Mouse (Mus musculus) kidney, embryonic 14.5 days (tissue): ENCODE measurements at regions not wholly inside any gene's neighbourhood (a gene's known extent, or its start where the extent isn't known, plus 50 kb on each side); places are given as distances from the start of the nearest gene placed in this dataset.
A peak's percentile ranks its signal among the peaks of the same experiment; 100 is the strongest.

Experiments used
- ATAC-seq: fragments of 200-750 bp; cut with Nextera tagmentation; 2 replicates; pipeline ENCODE4 v1.8.0; 2017; ENCODE audit warnings: moderate number of reproducible peaks, mild to moderate bottlenecking, moderate TSS enrichment, moderate library complexity; ENCODE audit not compliant: low FRiP score, low TSS enrichment
- H3K27ac ChIP-seq: fragments of 300-500 bp; sonication (generic); 2 replicates; pipeline ENCODE4 v1.5.1; 2014; ENCODE audit warnings: low read depth, mild to moderate bottlenecking, low read length, moderate library complexity, mixed read lengths
- H3K27me3 ChIP-seq: fragments of 300-500 bp; sonication (generic); 2 replicates; pipeline ENCODE4 v1.6.1; 2014; ENCODE audit warnings: mild to moderate bottlenecking, low read length; ENCODE audit not compliant: control insufficient read depth, insufficient read depth
- H3K36me3 ChIP-seq: fragments of 300-500 bp; sonication (generic); 2 replicates; pipeline ENCODE4 v1.6.1; 2014; ENCODE audit warnings: low read length, mixed read lengths; ENCODE audit not compliant: control insufficient read depth, insufficient read depth
- H3K4me1 ChIP-seq: fragments of 300-500 bp; sonication (generic); 2 replicates; pipeline ENCODE4 v1.6.1; 2014; ENCODE audit warnings: low read length, mixed read lengths; ENCODE audit not compliant: control insufficient read depth, insufficient read depth
- H3K4me2 ChIP-seq: fragments of 300-500 bp; sonication (generic); replicated peaks from 2 replicates; pipeline ENCODE4 v1.6.1; 2014; ENCODE audit warnings: low read depth, mild to moderate bottlenecking, low read length
- H3K4me3 ChIP-seq: fragments of 300-500 bp; sonication (generic); 2 replicates; pipeline ENCODE4 v1.5.1; 2014; ENCODE audit warnings: mild to moderate bottlenecking, low read length
- H3K9ac ChIP-seq: fragments of 300-500 bp; sonication (generic); 2 replicates; pipeline ENCODE4 v1.6.1; 2014; ENCODE audit warnings: low read depth, mild to moderate bottlenecking, low read length, moderate library complexity
- H3K9me3 ChIP-seq: fragments of 300-500 bp; sonication (generic); 2 replicates; pipeline ENCODE4 v1.6.1; 2016; ENCODE audit warnings: low read length; ENCODE audit not compliant: control insufficient read depth
- WGBS: fragments of 180-500 bp; shearing (Covaris S2); extraction: QIAGEN DNeasy Blood & Tissue Kit; methylation state at CpG from one replicate; pipeline ENCODE4 v1.1.7; 2014; 5-methylcytosine and 5-hydroxymethylcytosine counted together

DNA sequence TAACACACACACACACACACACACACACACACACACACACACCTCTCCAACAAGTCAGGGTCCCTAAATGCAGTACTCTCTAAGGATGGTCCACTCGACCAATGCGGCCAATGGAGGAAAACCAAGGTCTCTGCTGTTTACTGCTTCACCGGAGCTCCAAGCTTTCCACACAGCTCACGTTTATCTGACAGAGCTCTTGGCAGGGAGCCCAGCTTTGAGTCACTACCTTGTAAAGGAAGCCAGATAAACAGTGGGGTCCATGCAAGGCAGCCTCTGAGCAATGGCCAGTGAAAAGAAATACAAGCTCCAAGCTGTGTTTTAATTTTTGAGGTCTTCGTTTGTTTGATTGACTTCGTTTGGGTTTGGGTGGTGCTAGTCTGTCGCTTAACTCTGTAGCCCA lies 264.9 kb upstream of the Prok2 start:
- Histone ChIP-seq H3K27ac (peak overlapping the region; percentile 24; the same call in 1 of the 2 replicates), H3K36me3 (no peaks in the 10 kb centered on the region), H3K4me2 (no peak overlapping the region), H3K9ac (no peak overlapping the region), H3K4me1 (peaks cover 5% of the 10 kb centered on the region), H3K27me3 (no peaks in the 10 kb centered on the region; the same call in none of the 2 replicates), H3K4me3 (no peak overlapping the region), H3K9me3 (no peaks in the 10 kb centered on the region)
- 35% methylated on average over 7 of the region's 7 CpGs for WGBS
- peak; percentile 81 for ATAC-seq

- 0 out of 2 replicates have a peak overlapping the region, but pooled peaks have one; percentile 24 for H3K27ac ChIP-seq
- WGBS, result 46% methylated on average over 6 of the region's 6 CpGs
- H3K4me1 ChIP-seq, result peaks cover 5% of the 10 kb centered on the region
Observed at GRCm38 (mm10) chr6:99990604-99991003, 264.4 kb upstream of the Prok2 start.

DNA sequence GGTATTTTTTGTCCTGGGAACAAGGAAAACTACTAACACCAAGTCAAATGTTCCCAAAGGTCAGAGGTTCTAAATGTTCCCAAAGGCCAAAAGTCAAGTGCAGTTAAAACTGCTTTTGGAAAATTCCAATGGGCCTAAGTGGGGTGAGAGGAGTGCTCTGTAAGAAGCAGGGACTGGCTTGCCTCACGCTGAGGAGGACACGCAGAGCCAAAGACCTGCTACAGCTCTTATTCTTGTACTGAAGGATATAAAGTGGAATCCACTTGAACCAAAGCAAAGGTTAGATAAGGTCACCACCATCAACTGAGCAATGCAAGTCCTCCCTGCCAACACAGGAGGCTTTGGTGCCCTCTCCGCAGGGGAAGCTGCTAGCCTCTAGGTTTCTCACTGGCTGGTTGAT lies 260.3 kb upstream of the Prok2 start:
- 87% methylated on average over 3 of the region's 3 CpGs for WGBS

More at GRCm38 (mm10) chr6:99990604-99991003, 264.4 kb upstream of the Prok2 start:
- peaks cover under 1% of the 10 kb centered on the region for H3K27me3 ChIP-seq
- no peak for ATAC-seq
- no peak overlapping the region for H3K4me2 ChIP-seq
- H3K4me3 ChIP-seq, result no peak overlapping the region
- H3K36me3 ChIP-seq, result no peaks in the 10 kb centered on the region
- no peaks in the 10 kb centered on the region for H3K9me3 ChIP-seq
- H3K9ac ChIP-seq, result no peak overlapping the region

DNA sequence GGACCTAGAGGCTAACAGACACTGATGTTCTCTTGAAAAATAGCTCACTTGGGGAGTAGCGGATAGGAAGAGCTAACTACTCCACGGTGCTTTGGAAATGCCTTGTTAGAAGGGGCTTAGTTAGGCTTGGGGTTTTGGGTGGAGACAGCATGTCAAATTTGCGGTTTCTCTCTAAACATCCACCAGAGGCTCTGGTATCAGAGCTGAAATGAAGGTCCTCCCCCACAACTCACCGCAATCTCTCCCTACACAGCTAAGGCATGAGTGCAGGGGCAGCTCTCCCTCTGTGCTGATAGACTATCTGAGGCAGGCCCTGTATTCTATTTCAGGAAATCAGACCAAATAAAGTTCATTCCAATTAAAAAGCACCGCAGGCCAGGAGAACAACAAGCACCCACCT lies 259.1 kb upstream of the Prok2 start:
- no peaks in the 10 kb centered on the region for H3K9me3 ChIP-seq
- no peaks in the 10 kb centered on the region; the same call in 1 of the 2 replicates for H3K4me1 ChIP-seq
- H3K27ac ChIP-seq, result no peak overlapping the region
- no peak overlapping the region for H3K4me2 ChIP-seq
- no peak overlapping the region for H3K9ac ChIP-seq
- H3K36me3 ChIP-seq, result no peaks in the 10 kb centered on the region
- ATAC-seq, result no peak
- 35% methylated on average over 5 of the region's 5 CpGs for WGBS
- no peak overlapping the region for H3K4me3 ChIP-seq
- H3K27me3 ChIP-seq, result peaks cover 4% of the 10 kb centered on the region

More for the DNA sequence above, 260.3 kb upstream of the Prok2 start:
- Histone ChIP-seq H3K27me3 (peaks cover 4% of the 10 kb centered on the region), H3K4me2 (no peak overlapping the region), H3K9ac (no peak overlapping the region), H3K36me3 (no peaks in the 10 kb centered on the region), H3K4me3 (no peak overlapping the region), H3K9me3 (no peaks in the 10 kb centered on the region), H3K4me1 (peaks cover 4% of the 10 kb centered on the region), H3K27ac (no peak overlapping the region)
- ATAC-seq, result no peak

- WGBS, result 34% methylated on average over 10 of the region's 10 CpGs
Observed at GRCm38 (mm10) chr6:99984856-99985224, 258.6 kb upstream of the Prok2 start.

DNA sequence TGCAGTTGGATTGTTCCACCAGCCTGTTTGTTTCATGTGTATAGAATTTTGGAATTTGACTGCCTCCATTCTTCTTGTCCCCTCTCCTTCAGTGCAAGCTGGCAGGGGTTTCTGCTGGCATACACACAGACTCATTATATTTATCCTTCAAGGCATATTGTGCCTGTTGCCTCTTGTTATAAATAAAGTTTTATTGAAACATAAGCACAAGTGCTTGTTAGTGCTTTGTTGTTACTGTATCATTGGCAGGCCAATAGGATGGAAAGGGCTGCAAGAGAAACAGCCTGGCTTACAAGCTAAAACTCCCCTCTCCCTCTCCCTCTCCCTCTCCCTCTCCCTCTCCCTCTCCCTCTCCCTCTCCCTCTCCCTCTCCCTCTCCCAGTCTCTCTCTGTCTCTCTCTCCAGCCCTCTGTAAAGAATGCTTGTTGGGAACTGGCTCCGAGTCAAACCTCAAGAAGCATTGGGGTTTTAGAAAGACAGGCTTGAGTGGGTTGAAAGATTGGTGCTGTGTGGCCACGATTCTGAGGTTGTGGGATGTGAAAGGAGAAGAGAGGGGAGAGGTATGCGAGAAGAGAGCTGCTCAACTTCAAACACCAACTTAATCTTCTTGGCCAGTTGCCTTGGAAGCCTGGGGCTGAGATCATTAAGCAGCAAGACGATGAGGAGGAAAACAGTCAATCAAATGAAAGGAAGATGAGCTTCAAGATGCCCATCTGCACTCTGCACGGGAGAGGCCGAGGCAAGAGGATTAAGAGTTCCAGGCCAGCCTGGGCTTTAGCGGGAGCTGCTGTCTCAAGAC lies 258.1 kb upstream of the Prok2 start:
- no peaks in the 10 kb centered on the region for H3K9me3 ChIP-seq
- H3K27ac ChIP-seq, result no peak overlapping the region
- H3K27me3 ChIP-seq, result peaks cover 4% of the 10 kb centered on the region
- no peak overlapping the region for H3K4me3 ChIP-seq
- H3K9ac ChIP-seq, result no peak overlapping the region
- H3K4me2 ChIP-seq, result no peak overlapping the region
- ATAC-seq, result no peak
- H3K4me1 ChIP-seq, result no peaks in the 10 kb centered on the region; the same call in 1 of the 2 replicates
- H3K36me3 ChIP-seq, result no peaks in the 10 kb centered on the region
- 19% methylated on average over 7 of the region's 7 CpGs for WGBS

More at GRCm38 (mm10) chr6:99984856-99985224, 258.6 kb upstream of the Prok2 start:
- Histone ChIP-seq H3K4me1 (no peaks in the 10 kb centered on the region; the same call in 1 of the 2 replicates), H3K4me3 (no peak overlapping the region), H3K27me3 (peaks cover 4% of the 10 kb centered on the region), H3K27ac (no peak overlapping the region), H3K9ac (no peak overlapping the region), H3K9me3 (no peaks in the 10 kb centered on the region), H3K4me2 (no peak overlapping the region), H3K36me3 (no peaks in the 10 kb centered on the region)
- no peak for ATAC-seq

DNA sequence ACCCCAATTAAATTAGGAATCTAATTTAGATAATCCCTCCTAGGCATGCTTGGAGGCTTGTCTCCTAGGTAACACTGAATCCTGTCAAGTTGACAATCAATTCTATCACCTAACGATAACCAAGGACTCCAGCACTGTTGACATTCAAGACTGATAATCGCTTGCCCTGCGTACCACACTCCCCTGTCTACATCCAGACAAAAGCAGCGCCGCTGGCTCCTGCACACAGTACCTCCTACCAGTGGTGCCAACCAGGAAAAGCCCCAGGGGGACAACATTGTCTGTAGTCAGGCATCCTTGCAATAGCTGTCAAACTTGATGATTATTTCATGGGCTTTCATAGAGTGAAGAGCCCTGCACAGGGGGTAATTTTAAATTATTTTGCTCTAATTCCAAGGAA lies 253.4 kb upstream of the Prok2 start:
- H3K27me3 ChIP-seq, result no peaks in the 10 kb centered on the region
- WGBS, result 73% methylated on average over 5 of the region's 5 CpGs
- no peak overlapping the region for H3K4me3 ChIP-seq
- no peaks in the 10 kb centered on the region for H3K9me3 ChIP-seq
- no peak overlapping the region for H3K9ac ChIP-seq
- H3K36me3 ChIP-seq, result no peaks in the 10 kb centered on the region
- no peaks in the 10 kb centered on the region for H3K4me1 ChIP-seq
- no peak overlapping the region for H3K4me2 ChIP-seq
- no peak for ATAC-seq
- H3K27ac ChIP-seq, result no peak overlapping the region

GRCm38 (mm10) chr6:99978164-99978746 lies 252.1 kb upstream of the Prok2 start:
- Histone ChIP-seq H3K9ac (no peak overlapping the region), H3K27me3 (no peaks in the 10 kb centered on the region), H3K27ac (no peak overlapping the region), H3K4me1 (no peaks in the 10 kb centered on the region), H3K36me3 (no peaks in the 10 kb centered on the region), H3K4me3 (no peak overlapping the region), H3K4me2 (no peak overlapping the region), H3K9me3 (no peaks in the 10 kb centered on the region)
- 81% methylated on average over 6 of the region's 6 CpGs for WGBS
- no peak for ATAC-seq

DNA sequence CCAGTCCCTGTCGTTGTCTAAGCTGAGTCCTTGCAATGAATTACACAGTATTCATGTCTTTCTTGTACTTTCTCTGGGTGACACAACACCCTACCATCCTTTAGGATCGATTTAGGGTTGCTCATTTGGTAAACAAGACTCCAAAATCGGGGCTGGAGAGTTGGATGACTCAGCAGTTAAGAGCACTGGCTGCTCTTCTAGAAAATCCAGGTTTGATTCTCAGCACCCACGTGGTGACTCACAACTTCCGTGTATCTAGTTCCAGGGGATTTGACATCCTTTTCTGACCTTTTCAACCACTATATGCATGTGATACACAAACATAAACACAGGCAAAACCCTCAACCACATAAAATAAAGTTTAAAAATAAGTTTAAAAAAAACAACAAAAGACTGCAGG lies 250.0 kb upstream of the Prok2 start:
- Histone ChIP-seq H3K27me3 (no peaks in the 10 kb centered on the region), H3K27ac (no peak overlapping the region), H3K36me3 (no peaks in the 10 kb centered on the region), H3K9me3 (no peaks in the 10 kb centered on the region), H3K4me2 (no peak overlapping the region), H3K4me1 (no peaks in the 10 kb centered on the region), H3K9ac (no peak overlapping the region), H3K4me3 (no peak overlapping the region)
- no peak for ATAC-seq
- 72% methylated on average over 5 of the region's 5 CpGs for WGBS
